Mouse (Mus musculus) 3T3-L1 (cell line): ENCODE data around the gene 9230112D13Rik.
A peak's percentile ranks its signal among the peaks of the same experiment; 100 is the strongest.

Source experiments
- DNase-seq: peaks from one replicate; pipeline ENCODE4 v3.0.0-alpha.2; 2015; ENCODE audit warnings: low read depth, low spot score

9230112D13Rik gene

GRCm38 (mm10) chr14:34522701-34523100 lies at the start of gene 9230112D13Rik:
Gene 9230112D13Rik, minus strand, starts transcription at chr14:34522801.
- no peak for DNase-seq

- no peak for DNase-seq
These were observed 49.2 kb upstream of the 9230112D13Rik start for GRCm38 (mm10) chr14:34571610-34572387.

GRCm38 (mm10) chr14:34570903-34571302 lies 48.3 kb upstream of the 9230112D13Rik start:
- no peak for DNase-seq

GRCm38 (mm10) chr14:34570294-34570693 lies 47.7 kb upstream of the 9230112D13Rik start:
- peak; percentile 86 for DNase-seq

GRCm38 (mm10) chr14:34569534-34570194 lies 47.1 kb upstream of the 9230112D13Rik start:
- no peak for DNase-seq

- no peak for DNase-seq
These were observed 46.0 kb upstream of the 9230112D13Rik start for GRCm38 (mm10) chr14:34568626-34569025.

GRCm38 (mm10) chr14:34567697-34568096 lies 45.1 kb upstream of the 9230112D13Rik start:
- no peak for DNase-seq

- DNase-seq = no peak
These were observed 43.9 kb upstream of the 9230112D13Rik start for GRCm38 (mm10) chr14:34566530-34566929.

- no peak for DNase-seq
These were observed 43.1 kb upstream of the 9230112D13Rik start for GRCm38 (mm10) chr14:34565711-34566110.

- no peak for DNase-seq
These were observed 42.0 kb upstream of the 9230112D13Rik start for GRCm38 (mm10) chr14:34564646-34565045.

GRCm38 (mm10) chr14:34562393-34562792 lies 39.8 kb upstream of the 9230112D13Rik start:
- DNase-seq = no peak

- no peak for DNase-seq
These were observed 39.0 kb upstream of the 9230112D13Rik start for GRCm38 (mm10) chr14:34561647-34562046.

- no peak for DNase-seq
These were observed 36.3 kb upstream of the 9230112D13Rik start for GRCm38 (mm10) chr14:34558947-34559346.

GRCm38 (mm10) chr14:34555211-34555610 lies 32.6 kb upstream of the 9230112D13Rik start:
- DNase-seq = no peak

- peak; percentile 36 for DNase-seq
These were observed 31.4 kb upstream of the 9230112D13Rik start for GRCm38 (mm10) chr14:34554047-34554446.

GRCm38 (mm10) chr14:34553470-34553869 lies 30.9 kb upstream of the 9230112D13Rik start:
- DNase-seq = no peak

- DNase-seq = no peak
These were observed 29.6 kb upstream of the 9230112D13Rik start for GRCm38 (mm10) chr14:34552226-34552625.

GRCm38 (mm10) chr14:34549004-34549671 lies 26.5 kb upstream of the 9230112D13Rik start:
- peak; percentile 86 for DNase-seq

- DNase-seq = peak; percentile 61
These were observed 25.9 kb upstream of the 9230112D13Rik start for GRCm38 (mm10) chr14:34548391-34549001.

- no peak for DNase-seq
These were observed 21.9 kb upstream of the 9230112D13Rik start for GRCm38 (mm10) chr14:34544545-34544944.

GRCm38 (mm10) chr14:34544001-34544400 lies 21.4 kb upstream of the 9230112D13Rik start:
- DNase-seq = no peak

- DNase-seq = peak; percentile 43
These were observed 21.0 kb upstream of the 9230112D13Rik start for GRCm38 (mm10) chr14:34543596-34543995.
